Mouse (Mus musculus) ES-Bruce4 (cell line): ENCODE data around the gene Npepps. TPM values are rescaled to one million over a fixed set of nuclear protein-coding genes. Genes with fewer than 3 reads are reported as not detected.

Experiments
- H3K27ac ChIP-seq: 2 replicates; pipeline ENCODE4 v1.5.1; 2012; ENCODE audit warnings: low read length, inconsistent platforms; ENCODE audit not compliant: insufficient read depth
- H3K27me3 ChIP-seq: 2 replicates; pipeline ENCODE4 v1.6.1; 2012; ENCODE audit warnings: mild to moderate bottlenecking, low read length, inconsistent platforms; ENCODE audit not compliant: control insufficient read depth, poor library complexity, insufficient read depth, severe bottlenecking
- H3K36me3 ChIP-seq: 2 replicates; pipeline ENCODE4 v1.6.1; 2012; ENCODE audit warnings: inconsistent platforms, mild to moderate bottlenecking, low read length, moderate library complexity; ENCODE audit not compliant: control insufficient read depth, poor library complexity, insufficient read depth, severe bottlenecking
- H3K4me1 ChIP-seq: one replicate; pipeline ENCODE4 v1.8.1; 2011; ENCODE audit warnings: low read length; ENCODE audit not compliant: control insufficient read depth, insufficient read depth
- H3K4me3 ChIP-seq: 2 replicates; pipeline ENCODE4 v1.5.1; 2011; ENCODE audit warnings: low read depth, mild to moderate bottlenecking, low read length
- H3K9ac ChIP-seq: 2 replicates; pipeline ENCODE4 v1.6.1; 2012; ENCODE audit warnings: low read depth, mild to moderate bottlenecking, inconsistent platforms; ENCODE audit not compliant: poor library complexity, severe bottlenecking
- H3K9me3 ChIP-seq: replicated peaks from 2 replicates; pipeline ENCODE4 v1.6.1; 2012; ENCODE audit warnings: mild to moderate bottlenecking, low read length, inconsistent platforms; ENCODE audit not compliant: control insufficient read depth, poor library complexity, insufficient read depth, severe bottlenecking
- CTCF ChIP-seq: IDR thresholded peaks from one replicate; pipeline ENCODE4 v1.8.1; 2011; ENCODE audit warnings: low read depth, low read length
- EP300 ChIP-seq: IDR thresholded peaks from 2 replicates; pipeline ENCODE4 v1.6.1; 2011; ENCODE audit warnings: low read depth, low read length; ENCODE audit not compliant: insufficient read depth
- POLR2A ChIP-seq: IDR thresholded peaks from one replicate; pipeline ENCODE4 v1.8.1; 2011; ENCODE audit warnings: low read length; ENCODE audit not compliant: insufficient read depth
- polyA plus RNA-seq: library from polyadenylated mRNA; stranded (reverse); fragments of >200 nt; gene quantifications from 2 replicates; pipeline ENCODE4 v1.2.4, GENCODE M21; 2011; ENCODE audit warnings: low read depth; ENCODE audit not compliant: missing spikeins, insufficient read depth, insufficient read length

Npepps gene
- polyA plus RNA-seq, 1 experiment: 213 TPM

DNA sequence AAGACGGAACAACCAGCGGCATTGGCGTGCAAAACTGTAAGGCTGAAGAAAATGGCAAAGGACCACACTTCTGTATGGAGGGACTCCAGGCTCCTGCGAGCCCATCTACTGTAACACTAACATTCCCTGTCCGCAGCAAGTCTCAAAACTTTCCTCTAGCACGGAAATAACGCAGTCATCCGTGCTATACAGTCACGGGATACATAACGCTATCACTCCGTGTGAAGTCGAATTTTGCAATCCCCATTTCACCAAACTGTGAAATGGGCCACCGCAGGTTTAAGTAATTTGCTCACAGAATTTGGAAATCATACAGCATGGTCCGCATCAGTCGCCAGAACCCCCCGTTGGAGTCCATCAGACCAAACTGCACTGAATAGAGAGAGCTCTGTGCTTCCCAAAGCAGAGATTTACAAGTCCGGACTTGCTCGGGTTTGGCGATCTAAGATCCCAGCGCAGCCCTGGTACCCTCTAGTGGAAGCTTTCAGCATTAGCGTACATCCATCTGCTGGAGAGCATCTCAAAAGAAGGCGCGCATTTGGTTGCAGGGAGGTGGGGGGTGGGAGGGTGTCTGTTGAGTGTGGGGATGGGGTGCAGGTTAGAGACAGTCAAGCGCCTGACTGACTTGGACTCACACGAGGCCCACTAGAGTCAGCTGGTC lies 29.6 kb upstream of the Npepps start:
- peak overlapping the region; percentile 98 for H3K9ac ChIP-seq
- H3K4me3 ChIP-seq: peak overlapping the region; percentile 86
- H3K4me1 ChIP-seq: peaks cover 2% of the 10 kb centered on the region
- TF ChIP-seq CTCF (peak; percentile 78), EP300 (peak; percentile 90), POLR2A (peak; percentile 19)
- peak overlapping the region; percentile 99 for H3K27ac ChIP-seq
- no peaks in the 10 kb centered on the region for H3K9me3 ChIP-seq
- no peaks in the 10 kb centered on the region for H3K36me3 ChIP-seq
- no peaks in the 10 kb centered on the region for H3K27me3 ChIP-seq

DNA sequence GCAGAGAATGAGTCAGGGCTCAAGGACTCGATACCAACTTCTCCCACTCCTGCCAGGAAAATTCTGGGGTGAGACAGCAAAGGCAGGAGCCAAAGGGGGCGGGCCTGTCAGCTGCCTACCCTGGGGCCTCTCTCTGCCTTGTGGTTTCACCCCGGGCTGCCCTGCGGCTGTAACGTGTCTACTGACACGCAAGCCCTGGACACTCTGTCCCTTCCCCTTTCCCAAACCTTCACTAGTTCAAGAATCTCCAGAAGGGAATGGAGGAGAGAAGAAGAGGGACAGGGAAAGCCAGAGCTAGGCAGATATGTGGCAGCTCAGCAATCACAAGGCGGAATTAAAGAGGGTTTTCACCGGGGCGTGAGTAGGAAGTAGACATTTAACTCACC lies 29.0 kb upstream of the Npepps start:
- Histone ChIP-seq H3K27ac (peak overlapping the region; percentile 99), H3K27me3 (no peaks in the 10 kb centered on the region)

DNA sequence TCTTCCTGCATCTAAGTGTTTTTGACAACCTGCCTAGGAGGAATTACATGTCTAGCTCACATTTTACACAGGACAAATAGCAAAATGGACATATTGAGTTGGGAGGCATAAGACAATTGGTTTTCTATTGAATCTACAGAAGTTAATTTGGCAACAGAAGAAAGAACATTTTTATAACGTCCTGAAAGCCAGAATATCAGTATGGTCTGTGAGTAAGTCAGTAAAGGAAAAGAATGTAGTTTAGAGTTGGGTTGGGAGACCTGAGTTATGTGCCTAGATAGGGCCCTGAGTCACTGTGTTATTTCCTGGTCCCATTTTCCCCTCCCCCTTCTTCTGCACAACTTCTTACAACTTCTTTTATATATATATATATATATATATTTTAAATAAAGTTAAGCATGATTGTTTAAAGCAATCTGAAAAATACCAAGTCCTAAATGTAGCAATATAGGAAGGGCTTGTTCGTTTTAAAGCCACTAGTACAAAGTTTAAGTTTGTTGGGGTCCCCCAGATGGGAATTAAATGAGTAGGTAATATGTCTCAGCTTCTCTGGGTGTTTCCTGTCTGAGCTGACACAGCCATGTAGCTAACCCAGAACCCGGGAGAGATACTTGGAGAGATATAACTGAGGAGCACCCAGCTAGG lies 28.5 kb upstream of the Npepps start:
- H3K9me3 ChIP-seq: no peaks in the 10 kb centered on the region
- H3K27ac ChIP-seq: peak overlapping the region; percentile 99
- no peaks in the 10 kb centered on the region for H3K27me3 ChIP-seq
- peaks cover 2% of the 10 kb centered on the region for H3K4me1 ChIP-seq
- H3K36me3 ChIP-seq: no peaks in the 10 kb centered on the region
- TF ChIP-seq EP300: no peak
- peak overlapping the region; percentile 86 for H3K4me3 ChIP-seq
- peak overlapping the region; percentile 98 for H3K9ac ChIP-seq

More for the DNA sequence above, 29.0 kb upstream of the Npepps start:
- TF ChIP-seq CTCF: no peak
- 0 out of 2 replicates have a peak, but pooled peaks have one; percentile 55 for TF ChIP-seq EP300
- TF ChIP-seq POLR2A: no peak
- Histone ChIP-seq H3K4me1 (peaks cover 2% of the 10 kb centered on the region), H3K9me3 (no peaks in the 10 kb centered on the region), H3K36me3 (no peaks in the 10 kb centered on the region), H3K9ac (peak overlapping the region; percentile 98), H3K4me3 (peak overlapping the region; percentile 86)

DNA sequence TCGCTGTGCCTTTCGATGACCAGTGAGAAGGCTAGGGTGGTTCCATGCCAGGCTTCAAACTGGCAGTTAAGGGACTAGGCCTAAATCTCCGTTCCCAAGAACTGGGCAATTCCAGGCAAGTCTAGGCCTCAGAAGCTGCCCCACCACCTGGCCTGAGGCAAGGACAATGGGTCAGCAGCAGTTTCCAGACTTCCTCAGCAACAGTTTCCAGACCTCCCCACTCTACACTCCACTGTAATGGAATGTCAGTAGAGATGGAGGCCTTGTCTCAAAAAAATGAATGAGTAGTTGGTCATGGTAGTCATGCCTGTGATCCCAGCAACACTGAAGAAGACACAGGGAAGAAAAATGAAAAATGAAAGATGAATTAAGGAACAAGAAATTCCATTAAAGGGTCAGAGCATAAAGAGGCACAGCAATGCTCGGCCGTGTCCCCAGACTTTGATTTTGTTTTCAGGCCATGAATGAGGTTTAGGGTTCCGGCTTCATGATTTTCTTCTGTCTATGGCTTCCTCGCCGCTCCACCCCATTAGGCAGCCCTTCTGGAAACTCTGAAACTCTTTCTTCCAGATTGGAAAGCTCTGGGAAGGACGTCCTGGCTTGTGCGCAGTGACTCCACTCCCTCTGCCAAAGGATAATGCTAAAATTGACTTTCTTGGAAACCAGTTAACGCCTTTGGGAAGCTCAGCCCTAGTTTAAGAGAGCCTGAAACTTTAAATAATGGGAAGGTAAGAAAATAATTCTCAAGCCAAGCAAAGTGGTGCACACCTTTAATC lies 27.0 kb upstream of the Npepps start:
- H3K27me3 ChIP-seq: no peaks in the 10 kb centered on the region
- H3K9ac ChIP-seq: peak overlapping the region; percentile 31
- peak overlapping the region; percentile 30; the same call in 1 of the 2 replicates for H3K4me3 ChIP-seq
- peak overlapping the region; percentile 86 for H3K27ac ChIP-seq
- no peak for TF ChIP-seq CTCF
- peak; percentile 92 for TF ChIP-seq EP300
- H3K4me1 ChIP-seq: peaks cover 2% of the 10 kb centered on the region
- no peaks in the 10 kb centered on the region for H3K36me3 ChIP-seq
- H3K9me3 ChIP-seq: no peaks in the 10 kb centered on the region

DNA sequence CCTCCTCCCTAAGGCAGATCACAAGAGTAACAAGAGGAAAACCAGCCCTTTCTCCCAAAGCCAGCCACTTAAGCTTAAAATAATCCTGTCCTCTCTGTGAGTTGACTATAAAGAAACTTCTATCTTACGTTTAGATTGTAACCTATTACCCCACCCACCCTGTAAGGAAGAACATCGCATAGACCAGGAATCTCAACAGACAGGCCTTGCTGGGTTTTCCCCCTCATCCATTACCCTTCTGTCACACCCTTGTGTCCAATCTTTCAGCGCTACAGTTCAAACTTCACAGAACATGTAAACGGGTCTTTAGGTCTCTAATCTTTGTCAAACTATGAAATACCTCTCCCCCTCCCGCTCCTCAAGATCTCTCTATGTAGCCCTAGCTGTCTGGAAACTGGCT lies 24.2 kb upstream of the Npepps start:
- Histone ChIP-seq H3K4me3 (no peak overlapping the region), H3K27me3 (no peaks in the 10 kb centered on the region), H3K9me3 (no peaks in the 10 kb centered on the region), H3K9ac (no peak overlapping the region), H3K36me3 (no peaks in the 10 kb centered on the region), H3K4me1 (peaks cover 2% of the 10 kb centered on the region), H3K27ac (no peak overlapping the region)
- TF ChIP-seq EP300: no peak
- TF ChIP-seq POLR2A: no peak
- TF ChIP-seq CTCF: no peak
